Comparison of ENCODE assay signal across 18 mouse cellular contexts in genomic region chr2:161064836-161065235, GRCm38 (mm10).
"Had no signal": no experiment of that assay in that cellular context is flagged by ENCODE, and none has a peak within 500 bp of the region (broad histone marks: within the 10 kb centered on the region; RNA-seq: fewer than 3 reads in every experiment).

No protein-coding gene starts in this region.

- H3K9ac ChIP-seq: neural tube, embryonic 12.5 days had no signal

- H3K4me3 ChIP-seq: layer of hippocampus, adult 2 months; left cerebral cortex, adult 2 months; limb, embryonic 10.5 days; neural tube, embryonic 12.5 days had no signal

- H3K27me3 ChIP-seq: neural tube, embryonic 12.5 days had no signal

- DNase-seq: kidney, adult 9 months; kidney, postnatal 36 days; lung, adult 2 months; lung, postnatal 36 days; midbrain, embryonic 14.5 days; retina, postnatal 1 day; right cerebral cortex, postnatal 4 days; spleen, adult 18-20 months; thymus, adult 2 months; thymus, postnatal 36 days had no signal

- H3K4me1 ChIP-seq: limb, embryonic 10.5 days; neural tube, embryonic 12.5 days had no signal

- H3K4me2 ChIP-seq: neural tube, embryonic 12.5 days had no signal

- H3K27ac ChIP-seq: kidney, postnatal 0 days; layer of hippocampus, adult 2 months; left cerebral cortex, adult 2 months; limb, embryonic 10.5 days; neural tube, embryonic 12.5 days had no signal

- H3K9me3 ChIP-seq: limb, embryonic 10.5 days; neural tube, embryonic 12.5 days had no signal

- ATAC-seq: inflammation-experienced regulatory T-cells, adult 6 months; intestine, postnatal 0 days; lung, postnatal 0 days had no signal
